Mouse (Mus musculus) heart, embryonic 11.5 days (tissue): ENCODE results near the gene Trp53tg5. TPM values are rescaled to one million over a fixed set of nuclear protein-coding genes. Genes with fewer than 3 reads are reported as not detected.

Experiments
- ATAC-seq: fragments of 200-750 bp; cut with Nextera tagmentation; replicated peaks from 2 replicates; pipeline ENCODE4 v1.8.0; 2017; ENCODE audit warnings: moderate library complexity; ENCODE audit not compliant: insufficient number of reproducible peaks, low FRiP score, low TSS enrichment
- H3K27ac ChIP-seq: fragments of 300-500 bp; sonication (generic); 2 replicates; pipeline ENCODE4 v1.5.1; 2014; ENCODE audit warnings: mild to moderate bottlenecking, low read depth, low read length
- H3K27me3 ChIP-seq: fragments of 300-500 bp; sonication (generic); 2 replicates; pipeline ENCODE4 v1.6.1; 2014; ENCODE audit warnings: mild to moderate bottlenecking, low read length, mixed read lengths; ENCODE audit not compliant: control insufficient read depth, insufficient read depth
- H3K36me3 ChIP-seq: fragments of 300-500 bp; sonication (generic); 2 replicates; pipeline ENCODE4 v1.6.1; 2014; ENCODE audit warnings: mild to moderate bottlenecking, low read length, moderate library complexity, mixed read lengths; ENCODE audit not compliant: control insufficient read depth, insufficient read depth
- H3K4me1 ChIP-seq: fragments of 300-500 bp; sonication (generic); 2 replicates; pipeline ENCODE4 v1.6.1; 2014; ENCODE audit warnings: low read length; ENCODE audit not compliant: control insufficient read depth, insufficient read depth
- H3K4me2 ChIP-seq: fragments of 300-500 bp; sonication (generic); 2 replicates; pipeline ENCODE4 v1.6.1; 2014; ENCODE audit warnings: mild to moderate bottlenecking, moderate library complexity
- H3K4me3 ChIP-seq: fragments of 300-500 bp; sonication (generic); 2 replicates; pipeline ENCODE4 v1.5.1; 2014; ENCODE audit warnings: low read depth, low read length
- H3K9ac ChIP-seq: fragments of 300-500 bp; sonication (generic); 2 replicates; pipeline ENCODE4 v1.6.1; 2014; ENCODE audit warnings: mild to moderate bottlenecking, low read depth, low read length, moderate library complexity
- H3K9me3 ChIP-seq: fragments of 300-500 bp; sonication (generic); replicated peaks from 2 replicates; pipeline ENCODE4 v1.6.1; 2016; ENCODE audit warnings: low read length; ENCODE audit not compliant: control insufficient read depth
- WGBS: fragments of 180-500 bp; shearing (Covaris S2); extraction: QIAGEN DNeasy Blood & Tissue Kit; methylation state at CpG from one replicate; pipeline ENCODE4 v1.1.7; 2014; ENCODE audit not compliant: insufficient replicate concordance; 5-methylcytosine and 5-hydroxymethylcytosine counted together
- polyA plus RNA-seq: library from polyadenylated mRNA; unstranded; fragments of >200 nt; fragmentation: Nextera tagmentation; extraction: Ambion mirVana; gene quantifications from 2 replicates; pipeline ENCODE4 v1.2.1, GENCODE M21; 2014

The Trp53tg5 gene
- polyA plus RNA-seq, 1 experiment from 2014 or later, result not detected

GRCm38 (mm10) chr2:164456864-164457300 is 16.6 kb downstream of the Trp53tg5 start, which contains the start of gene Sys1:
TSS of gene Sys1 (plus strand) at chr2:164456964.
- Histone ChIP-seq H3K9ac (peak within 1 kb of the TSS; percentile 39), H3K4me2 (peak within 1 kb of the TSS; percentile 52), H3K9me3 (no peaks in the 10 kb centered on the region), H3K27ac (no peak within 1 kb of the TSS), H3K4me3 (peak within 1 kb of the TSS; percentile 8; the same call in 1 of the 2 replicates), H3K4me1 (peaks cover 25% of the 10 kb centered on the region), H3K27me3 (no peaks in the 10 kb centered on the region), H3K36me3 (no peaks in the 10 kb centered on the region)
- under 1% methylated on average over 7 of the region's 7 CpGs for WGBS
- no peak for ATAC-seq

GRCm38 (mm10) chr2:164456413-164456812 is 17.1 kb downstream of the Trp53tg5 start:
- H3K9me3 ChIP-seq, result no peaks in the 10 kb centered on the region
- H3K36me3 ChIP-seq, result no peaks in the 10 kb centered on the region
- no peak overlapping the region for H3K4me3 ChIP-seq
- WGBS, result 80% methylated on average over 1 of the region's 1 CpGs
- no peak overlapping the region for H3K9ac ChIP-seq
- no peak for ATAC-seq
- no peak overlapping the region for H3K27ac ChIP-seq
- no peaks in the 10 kb centered on the region for H3K27me3 ChIP-seq
- peak overlapping the region; percentile 52; the same call in 1 of the 2 replicates for H3K4me2 ChIP-seq
- H3K4me1 ChIP-seq, result peaks cover 21% of the 10 kb centered on the region

- Histone ChIP-seq H3K27ac (no peak overlapping the region), H3K9me3 (no peaks in the 10 kb centered on the region), H3K9ac (no peak overlapping the region), H3K36me3 (no peaks in the 10 kb centered on the region), H3K4me1 (peaks cover 21% of the 10 kb centered on the region), H3K4me3 (no peak overlapping the region), H3K4me2 (no peak overlapping the region), H3K27me3 (no peaks in the 10 kb centered on the region)
- 65% methylated on average over 6 of the region's 6 CpGs for WGBS
- ATAC-seq, result no peak
These were observed 17.9 kb downstream of the Trp53tg5 start for GRCm38 (mm10) chr2:164455421-164456190.

GRCm38 (mm10) chr2:164454846-164455245 is 18.7 kb downstream of the Trp53tg5 start:
- H3K4me3 ChIP-seq, result no peak overlapping the region
- no peak overlapping the region for H3K9ac ChIP-seq
- ATAC-seq, result no peak
- no peak overlapping the region for H3K4me2 ChIP-seq
- H3K27ac ChIP-seq, result no peak overlapping the region
- no peaks in the 10 kb centered on the region for H3K36me3 ChIP-seq
- H3K4me1 ChIP-seq, result peaks cover 21% of the 10 kb centered on the region
- no peaks in the 10 kb centered on the region for H3K9me3 ChIP-seq
- WGBS, result 64% methylated on average over 10 of the region's 10 CpGs
- H3K27me3 ChIP-seq, result no peaks in the 10 kb centered on the region

GRCm38 (mm10) chr2:164453887-164454500 is 19.5 kb downstream of the Trp53tg5 start:
- 59% methylated on average over 7 of the region's 7 CpGs for WGBS
- Histone ChIP-seq H3K4me3 (no peak overlapping the region), H3K9me3 (no peaks in the 10 kb centered on the region), H3K27me3 (no peaks in the 10 kb centered on the region), H3K9ac (no peak overlapping the region), H3K36me3 (no peaks in the 10 kb centered on the region), H3K4me1 (peaks cover 24% of the 10 kb centered on the region), H3K4me2 (no peak overlapping the region), H3K27ac (no peak overlapping the region)
- no peak for ATAC-seq

GRCm38 (mm10) chr2:164453047-164453757 is 20.3 kb downstream of the Trp53tg5 start:
- no peak overlapping the region for H3K4me3 ChIP-seq
- WGBS, result 46% methylated on average over 14 of the region's 14 CpGs
- H3K27ac ChIP-seq, result 0 out of 2 replicates have a peak overlapping the region, but pooled peaks have one; percentile 24
- H3K4me1 ChIP-seq, result peaks cover 27% of the 10 kb centered on the region
- no peaks in the 10 kb centered on the region for H3K9me3 ChIP-seq
- no peaks in the 10 kb centered on the region for H3K36me3 ChIP-seq
- no peaks in the 10 kb centered on the region for H3K27me3 ChIP-seq
- no peak for ATAC-seq
- no peak overlapping the region for H3K9ac ChIP-seq
- no peak overlapping the region for H3K4me2 ChIP-seq

GRCm38 (mm10) chr2:164452000-164452676 is 21.4 kb downstream of the Trp53tg5 start:
- Histone ChIP-seq H3K27ac (no peak overlapping the region), H3K9ac (no peak overlapping the region), H3K9me3 (no peaks in the 10 kb centered on the region), H3K27me3 (no peaks in the 10 kb centered on the region), H3K4me1 (peaks cover 27% of the 10 kb centered on the region), H3K36me3 (no peaks in the 10 kb centered on the region), H3K4me2 (peak overlapping the region; percentile 19; the same call in 1 of the 2 replicates), H3K4me3 (no peak overlapping the region)
- no peak for ATAC-seq
- 41% methylated on average over 13 of the region's 13 CpGs for WGBS
